Mouse (Mus musculus) testis, adult 2 months (tissue): ENCODE results near the gene Adgrv1. TPM values are rescaled to one million over a fixed set of nuclear protein-coding genes. Genes with fewer than 3 reads are reported as not detected.

Experiments used
- H3K27ac ChIP-seq: fragments of 200-500 bp; 2 replicates; pipeline ENCODE4 v1.5.1; 2012; ENCODE audit warnings: low read depth, low read length; ENCODE audit not compliant: control insufficient read depth, insufficient read depth
- H3K27me3 ChIP-seq: fragments of 200-500 bp; 2 replicates; pipeline ENCODE4 v1.6.1; 2012; ENCODE audit warnings: mild to moderate bottlenecking, low read length, moderate library complexity; ENCODE audit not compliant: control insufficient read depth, insufficient read depth
- H3K36me3 ChIP-seq: fragments of 200-500 bp; 2 replicates; pipeline ENCODE4 v1.6.1; 2012; ENCODE audit warnings: mild to moderate bottlenecking, low read length; ENCODE audit not compliant: control insufficient read depth, insufficient read depth
- H3K4me1 ChIP-seq: fragments of 200-500 bp; 2 replicates; pipeline ENCODE4 v1.6.1; 2012; ENCODE audit warnings: low read length; ENCODE audit not compliant: control insufficient read depth, insufficient read depth
- H3K4me3 ChIP-seq: fragments of 200-500 bp; 2 replicates; pipeline ENCODE4 v1.5.1; 2012; ENCODE audit warnings: low read depth, mild to moderate bottlenecking, low read length, moderate library complexity, mixed read lengths; ENCODE audit not compliant: control insufficient read depth
- CTCF ChIP-seq: fragments of 200-500 bp; IDR thresholded peaks from 2 replicates; pipeline ENCODE4 v1.5.1; 2012; ENCODE audit warnings: low read depth, mild to moderate bottlenecking, inconsistent platforms, low read length, moderate library complexity; ENCODE audit not compliant: control insufficient read depth, insufficient read depth, insufficient replicate concordance
- POLR2A ChIP-seq: fragments of 200-500 bp; IDR thresholded peaks from 2 replicates; pipeline ENCODE4 v1.6.1; 2012; ENCODE audit warnings: low read depth, mild to moderate bottlenecking, inconsistent platforms, low read length, moderate library complexity; ENCODE audit not compliant: control insufficient read depth
- polyA plus RNA-seq: library from polyadenylated mRNA; depleted of rRNA; stranded (reverse); fragments of >200 nt; gene quantifications from 2 replicates; pipeline ENCODE4 v1.2.3, GENCODE M21; 2012

The Adgrv1 gene
- polyA plus RNA-seq, 1 experiment, result 6.7 TPM

GRCm38 (mm10) chr13:81131860-81132259, 501.1 kb downstream of the Adgrv1 start:
- H3K27ac ChIP-seq, result no peak overlapping the region; the same call in 1 of the 2 replicates
- H3K4me1 ChIP-seq, result no peaks in the 10 kb centered on the region; the same call in 1 of the 2 replicates
- TF ChIP-seq CTCF (no peak), POLR2A (no peak)
- H3K36me3 ChIP-seq, result no peaks in the 10 kb centered on the region
- no peaks in the 10 kb centered on the region for H3K27me3 ChIP-seq
- H3K4me3 ChIP-seq, result no peak overlapping the region

GRCm38 (mm10) chr13:81130742-81131524, 502.0 kb downstream of the Adgrv1 start:
- Histone ChIP-seq H3K36me3 (no peaks in the 10 kb centered on the region), H3K27ac (no peak overlapping the region), H3K4me1 (no peaks in the 10 kb centered on the region), H3K4me3 (no peak overlapping the region), H3K27me3 (no peaks in the 10 kb centered on the region)
- no peak for TF ChIP-seq POLR2A
- no peak for TF ChIP-seq CTCF

GRCm38 (mm10) chr13:81125846-81126245, 507.1 kb downstream of the Adgrv1 start:
- TF ChIP-seq POLR2A (no peak), CTCF (no peak)
- Histone ChIP-seq H3K36me3 (no peaks in the 10 kb centered on the region), H3K4me3 (no peak overlapping the region)

GRCm38 (mm10) chr13:81122238-81122637, 510.7 kb downstream of the Adgrv1 start:
- TF ChIP-seq POLR2A, result no peak
- no peak for TF ChIP-seq CTCF
- no peaks in the 10 kb centered on the region for H3K27me3 ChIP-seq
- H3K27ac ChIP-seq, result no peak overlapping the region
- no peaks in the 10 kb centered on the region for H3K4me1 ChIP-seq
- no peak overlapping the region for H3K4me3 ChIP-seq
- H3K36me3 ChIP-seq, result no peaks in the 10 kb centered on the region

More at GRCm38 (mm10) chr13:81125846-81126245, 507.1 kb downstream of the Adgrv1 start:
- H3K4me1 ChIP-seq, result no peaks in the 10 kb centered on the region
- H3K27me3 ChIP-seq, result no peaks in the 10 kb centered on the region
- H3K27ac ChIP-seq, result no peak overlapping the region

GRCm38 (mm10) chr13:81110479-81110878, 522.5 kb downstream of the Adgrv1 start:
- H3K4me3 ChIP-seq, result no peak overlapping the region
- no peak for TF ChIP-seq CTCF
- TF ChIP-seq POLR2A, result no peak
- no peaks in the 10 kb centered on the region for H3K36me3 ChIP-seq
- H3K4me1 ChIP-seq, result no peaks in the 10 kb centered on the region
- no peak overlapping the region for H3K27ac ChIP-seq
- H3K27me3 ChIP-seq, result no peaks in the 10 kb centered on the region

- Histone ChIP-seq H3K27ac (no peak overlapping the region), H3K4me1 (no peaks in the 10 kb centered on the region), H3K36me3 (no peaks in the 10 kb centered on the region), H3K4me3 (no peak overlapping the region), H3K27me3 (no peaks in the 10 kb centered on the region)
- TF ChIP-seq CTCF, result no peak
- no peak for TF ChIP-seq POLR2A
Observed at GRCm38 (mm10) chr13:81109676-81110075, 523.3 kb downstream of the Adgrv1 start.

- H3K4me1 ChIP-seq, result no peaks in the 10 kb centered on the region
- H3K4me3 ChIP-seq, result no peak overlapping the region
- TF ChIP-seq CTCF (no peak), POLR2A (no peak)
- H3K36me3 ChIP-seq, result no peaks in the 10 kb centered on the region
- H3K27me3 ChIP-seq, result no peaks in the 10 kb centered on the region
- H3K27ac ChIP-seq, result no peak overlapping the region
Observed at GRCm38 (mm10) chr13:81108526-81109302, 524.2 kb downstream of the Adgrv1 start.
